Mouse (Mus musculus) thymus, adult 18-20 months (tissue): ENCODE data around the gene Gpr174.
"Not testable (repeated sequence)": the region's sequence is repeated elsewhere in the genome, so short reads cannot be mapped to it uniquely, and the experiment has no call there.

Experiments used
- DNase-seq, 2 experiments: peaks; one replicate each; pipeline ENCODE4 v3.0.0; 2022; ENCODE audit warnings: mixed read lengths in 2 of 2

Gene Gpr174

DNA sequence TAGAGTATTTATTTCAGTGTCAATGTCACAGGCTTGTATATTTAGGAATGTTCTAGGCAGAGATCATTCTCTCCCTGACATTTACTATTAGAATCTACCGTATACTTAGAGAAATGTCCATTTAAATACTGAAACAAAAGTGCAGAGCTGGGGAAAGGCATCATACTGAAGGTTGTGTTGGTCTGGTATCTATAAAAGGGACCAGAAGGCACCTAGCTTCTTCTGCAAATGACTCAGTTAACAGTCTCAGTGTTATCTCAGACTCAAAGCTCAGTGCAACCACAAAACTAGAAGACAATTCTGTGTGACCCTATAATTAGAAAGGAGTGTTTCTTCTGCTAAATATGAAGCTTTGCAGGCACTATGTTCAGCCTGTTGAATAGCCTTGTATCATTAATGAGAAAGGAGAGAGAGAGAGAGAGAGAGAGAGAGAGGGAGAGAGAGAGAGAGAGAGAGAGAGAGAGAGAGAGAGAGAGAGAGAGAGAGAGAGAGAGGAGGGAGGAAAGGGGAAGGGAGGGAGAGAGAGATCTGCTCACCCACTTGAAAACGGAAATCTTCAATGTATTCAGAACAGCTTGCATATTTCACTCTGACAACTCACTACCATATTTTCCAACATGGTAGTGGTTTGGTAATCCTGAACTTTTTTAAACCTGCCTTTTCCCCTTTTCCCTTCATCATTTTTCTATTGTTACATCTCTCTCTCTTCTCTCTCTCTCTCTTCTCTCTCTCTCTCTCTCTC is at the start of gene Gpr174:
Gene Gpr174, plus strand, starts transcription at position 393 of the 742 bp plus-strand sequence.
- no peak for DNase-seq

DNA sequence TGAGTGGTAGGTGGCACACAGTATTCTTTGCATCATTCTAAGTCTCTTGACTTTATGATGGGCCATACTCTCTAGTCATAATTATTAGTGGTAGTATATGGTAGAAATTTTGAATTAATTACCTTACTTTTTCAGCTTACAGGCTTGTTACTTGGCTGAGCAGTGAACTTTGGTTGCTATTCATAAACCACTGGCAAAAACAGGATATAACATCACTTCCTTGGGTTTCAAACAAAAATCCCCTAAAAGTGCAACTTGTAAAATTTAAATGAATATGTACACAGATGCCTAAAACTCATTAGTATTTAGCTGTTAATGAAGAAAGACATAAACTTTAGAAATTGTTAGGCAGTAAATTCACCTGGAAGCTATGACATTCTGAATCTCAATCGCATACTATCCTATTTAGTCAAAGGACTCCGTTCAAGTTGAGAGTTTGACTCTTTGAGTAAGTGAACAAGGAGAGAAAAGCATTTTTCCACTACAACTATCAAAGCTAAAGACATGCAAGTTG is 38.0 kb upstream of the Gpr174 start:
- no peak for DNase-seq

DNA sequence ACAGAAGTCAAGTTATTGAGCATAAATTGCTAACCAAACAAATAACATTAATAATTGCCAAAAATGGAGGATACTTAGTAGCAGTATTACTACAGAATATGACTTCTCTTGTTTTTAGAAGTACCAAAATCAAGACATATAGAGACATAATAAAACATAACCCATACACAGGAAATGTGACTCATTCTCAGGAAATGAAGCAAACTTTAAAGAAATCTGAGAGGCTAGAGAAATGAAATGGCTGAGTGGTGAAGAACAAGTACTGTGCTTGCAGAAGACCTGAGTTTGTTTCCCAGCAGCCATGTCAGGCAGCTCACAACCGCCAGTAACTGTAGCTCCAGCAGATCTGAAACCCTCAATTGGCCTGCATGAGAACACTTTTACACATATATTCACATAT is 30.8 kb upstream of the Gpr174 start:
- no peak for DNase-seq

DNA sequence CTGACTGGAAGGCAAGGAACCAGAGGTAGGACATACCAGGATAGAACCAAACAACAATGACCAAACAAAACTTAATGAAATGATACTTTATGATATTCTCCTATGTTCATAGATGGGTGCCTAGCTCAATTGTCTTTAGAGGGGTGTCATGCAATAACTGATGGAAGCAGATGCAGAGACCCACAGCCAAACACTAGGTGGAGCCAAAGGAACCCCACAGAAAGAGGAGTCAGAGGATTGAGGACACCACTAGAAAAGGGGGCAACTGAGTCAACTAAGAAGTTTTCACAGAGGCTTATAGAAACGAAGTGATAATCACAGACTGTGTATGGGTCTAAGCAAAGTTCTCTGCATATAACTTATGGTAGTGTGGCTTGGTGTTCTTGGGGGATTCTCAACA is 24.5 kb upstream of the Gpr174 start:
- no peak for DNase-seq

DNA sequence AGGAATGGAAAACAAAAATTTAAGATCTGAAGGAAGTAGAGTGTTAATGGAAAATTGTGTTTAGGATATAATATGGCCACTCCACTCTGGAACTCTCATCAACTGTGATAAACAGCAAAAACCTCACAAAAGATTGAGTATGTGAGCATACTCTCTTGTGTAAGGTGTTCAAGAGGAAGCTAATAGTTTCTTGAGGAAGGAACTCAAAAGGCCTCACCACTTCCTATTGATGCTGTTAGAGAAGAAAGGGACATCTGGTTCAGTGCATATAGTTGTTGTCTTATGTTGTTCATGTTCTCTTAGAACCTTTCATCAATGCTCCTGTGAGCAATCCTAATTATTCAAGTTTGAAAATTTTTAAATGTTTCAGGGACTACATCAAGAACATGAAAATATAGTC is 21.0 kb upstream of the Gpr174 start:
- no peak for DNase-seq

DNA sequence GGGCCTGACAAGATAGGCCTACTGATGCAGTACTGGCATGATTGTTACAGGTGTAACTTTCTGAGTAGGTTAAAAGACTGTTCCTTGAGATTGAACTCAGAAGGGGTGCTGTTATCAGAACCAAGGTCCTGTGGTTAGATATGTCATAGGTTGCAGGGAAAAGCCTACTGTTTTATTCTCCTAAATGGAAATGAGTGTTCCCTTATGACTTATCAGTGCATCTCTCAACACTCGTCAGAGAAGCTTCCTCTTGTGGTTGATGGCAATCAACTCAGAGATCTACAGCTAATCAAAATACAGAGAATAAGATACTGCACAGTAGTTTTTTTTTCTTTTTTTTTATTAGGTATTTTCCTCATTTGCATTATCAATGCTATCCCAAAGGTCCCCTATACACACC is 19.2 kb upstream of the Gpr174 start:
- DNase-seq: no peak

DNA sequence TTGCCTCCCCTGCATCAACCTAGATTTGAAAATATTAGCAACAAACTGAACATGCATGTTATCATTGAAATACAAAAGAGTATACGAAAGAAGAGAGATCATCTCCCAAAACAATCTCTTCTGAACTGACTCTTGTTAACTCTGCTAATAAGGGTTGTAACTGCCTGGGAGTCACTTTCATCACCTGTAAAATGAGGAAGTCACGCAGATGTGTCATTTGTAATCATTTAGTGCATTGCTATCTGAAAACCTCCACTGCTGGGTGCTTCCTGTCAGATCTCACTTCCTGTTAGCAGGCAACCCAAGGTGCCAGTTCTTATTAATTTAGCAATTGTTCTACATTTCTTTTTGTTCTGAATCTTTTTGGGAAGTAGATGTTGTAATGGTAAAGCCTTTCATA is 5.3 kb upstream of the Gpr174 start:
- DNase-seq: no peak

DNA sequence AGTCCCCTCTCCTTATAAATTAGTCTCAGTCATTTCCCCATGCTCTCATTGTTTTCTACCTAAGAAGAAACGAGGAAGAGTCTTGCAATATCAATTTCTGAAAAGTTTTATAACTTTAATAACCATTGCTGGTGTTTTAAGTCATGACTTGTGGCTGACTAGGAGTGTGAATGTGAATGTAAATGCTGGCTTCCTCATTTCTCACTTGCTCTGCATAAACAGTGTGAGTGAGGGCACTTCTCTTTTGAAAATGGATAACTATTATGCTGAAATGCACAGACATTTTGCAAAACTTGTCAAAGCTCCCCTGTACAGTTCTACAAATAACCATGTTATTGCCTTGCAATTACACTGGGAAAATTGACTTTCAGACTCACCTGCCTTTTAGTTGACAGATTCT is 8.9 kb downstream of the Gpr174 start:
- no peak for DNase-seq

DNA sequence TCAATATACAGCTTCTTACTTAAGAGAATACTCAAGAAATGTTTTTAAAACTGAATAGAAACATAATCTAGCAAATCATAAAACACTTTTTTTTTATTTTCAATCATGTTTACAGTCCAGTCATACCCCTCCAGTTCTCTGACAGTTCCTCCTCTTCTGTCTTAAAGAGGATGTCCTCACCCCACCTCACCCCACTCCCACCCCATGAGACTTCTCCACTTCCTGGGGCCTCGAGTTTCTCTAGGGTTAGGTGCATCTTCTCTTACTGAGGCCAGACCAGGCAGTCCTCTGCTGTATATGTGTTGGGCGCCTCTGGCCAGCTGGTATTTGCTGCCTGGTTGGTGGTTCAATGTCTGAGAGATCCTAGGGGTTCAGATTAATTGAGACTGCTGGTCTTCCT is 21.9 kb downstream of the Gpr174 start:
- DNase-seq: peak in 1 of 2 experiments; percentile 8

DNA sequence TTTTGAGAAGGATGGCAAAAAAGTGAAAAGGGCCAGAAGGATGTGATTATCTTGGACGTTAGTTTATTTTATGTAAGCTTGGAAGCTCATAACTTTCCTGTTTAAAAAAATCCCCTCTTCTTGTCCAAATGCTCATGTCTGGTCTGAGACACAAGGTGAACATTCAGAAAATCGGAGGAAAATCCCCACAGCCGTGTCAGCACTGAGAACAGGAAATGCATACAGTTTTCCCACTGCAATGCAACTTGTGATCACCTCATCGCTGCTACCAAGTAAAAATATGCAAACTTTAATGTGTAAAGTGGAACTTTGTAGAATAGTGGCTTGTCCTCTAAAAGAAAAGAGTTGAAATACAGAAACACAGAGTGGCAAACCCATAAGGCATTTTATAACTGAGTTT is 28.5 kb downstream of the Gpr174 start:
- DNase-seq: no peak

DNA sequence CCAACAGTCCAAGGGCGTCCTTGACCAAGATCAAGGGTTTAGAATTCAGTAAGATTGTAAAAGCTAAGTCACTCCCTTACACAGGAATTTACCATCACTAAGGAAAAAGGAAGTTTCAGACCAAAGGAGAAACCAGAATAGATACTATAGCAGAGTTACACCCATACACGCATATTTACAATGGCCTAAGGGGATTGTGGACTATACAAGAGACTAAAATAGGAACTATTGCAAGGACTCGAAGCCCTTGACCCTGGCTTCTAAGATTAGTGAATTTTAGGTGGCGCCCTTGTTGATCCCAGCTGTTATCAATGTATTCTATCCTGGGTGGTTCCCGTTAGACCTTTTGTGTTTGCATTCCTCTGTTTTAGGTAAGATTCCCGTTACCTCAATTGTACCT is 42.2 kb downstream of the Gpr174 start:
- DNase-seq: not testable (repeated sequence)

DNA sequence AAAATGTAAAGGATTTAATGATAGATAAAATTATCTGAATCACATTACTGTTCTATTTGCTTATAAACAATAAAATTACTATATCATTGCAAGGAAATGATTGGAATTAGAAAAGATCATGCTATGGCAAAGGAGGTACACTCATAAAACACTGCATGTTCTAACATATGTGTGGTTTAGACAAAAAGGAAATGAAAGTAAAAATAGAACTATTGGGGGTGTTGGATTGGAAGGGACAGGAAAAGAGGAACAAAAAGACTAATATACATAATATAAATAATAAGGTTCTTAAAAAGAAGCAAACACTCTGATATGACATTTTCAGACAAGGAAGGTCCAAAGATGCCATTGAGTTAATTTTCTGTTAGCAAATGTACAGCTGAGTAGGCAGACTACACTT is 43.1 kb downstream of the Gpr174 start:
- DNase-seq: no peak

DNA sequence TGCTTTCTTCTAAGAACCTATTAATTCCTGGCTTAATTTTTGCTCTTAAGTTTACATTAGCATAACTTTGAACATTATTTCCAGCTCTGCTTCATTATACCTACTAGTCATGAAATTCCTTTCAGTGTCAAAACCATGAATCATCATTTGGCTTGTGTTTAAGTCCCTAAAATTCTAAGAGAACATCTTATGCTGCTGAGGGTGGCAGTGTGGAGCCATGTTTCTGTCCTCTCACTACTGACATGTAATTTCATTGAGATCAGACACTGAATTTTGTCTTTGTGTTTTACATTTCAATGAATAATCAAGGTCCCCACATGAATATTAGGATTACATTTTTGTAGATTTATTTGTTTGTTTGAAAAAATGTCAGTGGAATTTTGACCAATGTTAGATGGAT is 50.8 kb downstream of the Gpr174 start:
- no peak for DNase-seq

DNA sequence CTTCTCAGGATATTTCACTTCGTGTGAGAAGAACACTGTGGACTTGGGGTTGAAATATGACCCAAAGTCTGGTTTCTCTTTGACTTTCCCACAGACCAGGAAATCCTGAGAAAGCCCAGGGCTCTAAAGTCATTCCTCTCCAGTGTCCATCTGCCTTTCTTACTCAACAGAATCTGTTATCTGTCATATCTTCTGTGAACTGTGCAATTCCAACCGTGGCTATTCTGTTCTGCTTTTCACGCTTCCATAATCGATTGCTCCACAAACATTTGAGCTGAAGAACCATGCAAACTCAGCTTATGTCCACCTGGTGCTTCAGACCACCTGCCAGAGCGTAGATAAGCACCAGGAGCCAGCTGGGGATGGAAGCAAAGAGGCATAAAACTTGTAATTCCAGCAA is 56.9 kb downstream of the Gpr174 start:
- no peak for DNase-seq

DNA sequence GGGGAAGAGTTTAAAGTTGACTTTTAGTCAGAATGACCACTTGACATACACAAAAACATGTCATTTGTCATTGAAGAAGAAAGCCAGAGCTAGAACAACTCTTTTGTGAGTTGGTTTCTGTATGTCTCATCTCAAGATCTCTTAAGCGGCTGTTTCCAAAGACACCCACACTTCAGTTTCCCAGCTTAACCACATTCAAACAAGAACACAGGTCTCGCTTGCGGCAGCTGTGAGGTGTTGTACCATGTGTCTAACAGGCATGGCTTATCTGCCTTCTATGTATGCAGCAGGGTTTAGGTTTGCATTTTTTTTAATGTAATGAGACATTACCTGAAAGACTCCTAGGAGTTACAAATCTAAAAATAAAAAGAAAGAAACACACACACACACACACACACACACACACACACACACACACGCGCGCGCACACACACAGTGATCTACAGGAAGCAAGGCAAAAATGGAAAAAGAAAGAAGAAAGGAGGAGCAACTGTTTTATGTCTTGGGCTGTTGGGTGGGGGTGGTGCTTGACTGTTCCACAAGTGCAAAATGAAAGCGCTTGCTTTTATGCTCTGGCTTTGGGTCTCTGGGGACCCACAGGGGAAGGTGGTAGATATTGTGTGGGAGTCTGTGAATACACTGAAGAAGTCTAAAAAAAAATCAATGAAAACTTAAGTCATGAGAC is 70.2 kb downstream of the Gpr174 start:
- peak; percentile 25 to 71 for DNase-seq

DNA sequence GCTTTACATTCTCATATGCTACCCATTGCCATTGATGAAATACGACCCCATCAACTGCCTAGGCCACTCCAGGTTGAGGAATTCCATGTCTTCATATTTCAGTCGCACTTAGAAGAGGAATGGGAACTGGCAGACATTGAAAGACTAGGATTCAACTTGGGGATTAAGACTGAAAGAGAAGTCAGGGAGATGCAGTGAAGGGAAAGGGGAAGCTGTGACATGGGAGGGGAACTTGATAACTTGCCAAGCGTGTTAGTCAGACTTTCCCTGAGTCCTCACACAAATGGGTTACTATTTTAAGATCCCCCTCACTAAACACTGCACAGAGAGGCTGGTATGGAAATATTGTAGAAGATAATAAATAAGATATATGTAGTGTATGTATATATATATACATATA is 74.2 kb downstream of the Gpr174 start:
- no peak for DNase-seq

DNA sequence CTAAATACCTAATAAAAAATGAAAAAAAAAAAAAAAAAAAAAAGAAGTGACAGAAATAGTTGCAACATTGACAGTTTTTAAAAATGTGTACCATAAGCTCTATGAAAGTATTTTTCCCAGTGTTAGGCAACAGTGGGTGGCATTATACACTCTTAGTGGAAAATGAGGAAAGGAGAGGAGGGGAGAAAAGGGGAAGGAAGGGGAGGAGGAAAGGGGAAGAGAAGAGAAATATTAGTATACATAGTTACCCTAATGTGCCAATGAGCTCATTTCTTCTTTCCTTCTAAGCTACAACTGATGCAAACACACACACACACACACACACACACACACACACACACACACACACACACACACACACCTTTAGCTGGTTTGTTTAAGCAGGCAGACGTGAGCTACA is 80.9 kb downstream of the Gpr174 start:
- no peak for DNase-seq

DNA sequence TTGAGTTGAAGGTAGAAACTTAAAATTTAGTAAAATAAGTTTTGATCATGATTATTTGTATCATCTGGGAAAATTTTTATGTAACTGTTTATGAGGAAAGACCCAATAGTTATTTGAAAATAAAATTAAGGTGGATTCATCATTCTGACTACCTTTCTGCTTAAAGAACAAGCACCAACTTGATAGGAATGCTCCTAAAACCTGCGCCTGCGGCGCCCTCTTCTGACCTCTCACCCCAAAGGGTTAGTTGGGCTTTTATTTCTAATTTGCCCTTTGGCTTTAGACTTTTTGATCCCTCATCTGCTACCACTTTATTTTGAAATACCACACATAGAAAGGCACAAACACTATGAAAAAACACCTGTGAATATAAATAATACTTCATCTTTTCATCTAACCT is 86.3 kb downstream of the Gpr174 start:
- DNase-seq: peak; percentile 17 to 54
